Mouse (Mus musculus) limb, embryonic 11.5 days (tissue): Measurements from ENCODE around the gene Fign. TPM values are rescaled to one million over a fixed set of nuclear protein-coding genes. Genes with fewer than 3 reads are reported as not detected.

Experiments used
- ATAC-seq: fragments of 200-750 bp; cut with Nextera tagmentation; 2 replicates; pipeline ENCODE4 v1.8.0; 2017; ENCODE audit warnings: low read depth; ENCODE audit not compliant: insufficient number of reproducible peaks, low FRiP score, low TSS enrichment
- DNase-seq: peaks from one replicate; pipeline ENCODE4 v3.0.0-alpha.2; 2015; ENCODE audit warnings: low spot score
- H3K27ac ChIP-seq: fragments of 300-500 bp; sonication (generic); replicated peaks from 2 replicates; pipeline ENCODE4 v1.5.1; 2014; ENCODE audit warnings: low read depth, mild to moderate bottlenecking, low read length
- H3K27me3 ChIP-seq: fragments of 300-500 bp; sonication (generic); 2 replicates; pipeline ENCODE4 v1.6.1; 2014; ENCODE audit warnings: mild to moderate bottlenecking, low read length, mixed read lengths; ENCODE audit not compliant: control insufficient read depth, insufficient read depth
- H3K36me3 ChIP-seq: fragments of 300-500 bp; sonication (generic); 2 replicates; pipeline ENCODE4 v1.6.1; 2014; ENCODE audit warnings: mild to moderate bottlenecking, low read length, moderate library complexity, mixed read lengths; ENCODE audit not compliant: control insufficient read depth, insufficient read depth
- H3K4me1 ChIP-seq: fragments of 300-500 bp; sonication (generic); 2 replicates; pipeline ENCODE4 v1.6.1; 2014; ENCODE audit warnings: low read length, mixed read lengths; ENCODE audit not compliant: control insufficient read depth, insufficient read depth
- H3K4me2 ChIP-seq: fragments of 300-500 bp; sonication (generic); 2 replicates; pipeline ENCODE4 v1.6.1; 2014; ENCODE audit warnings: low read depth, mild to moderate bottlenecking, moderate library complexity; ENCODE audit not compliant: severe bottlenecking
- H3K4me3 ChIP-seq: fragments of 300-500 bp; sonication (generic); 2 replicates; pipeline ENCODE4 v1.5.1; 2014; ENCODE audit warnings: low read depth, low read length
- H3K9ac ChIP-seq: fragments of 300-500 bp; sonication (generic); 2 replicates; pipeline ENCODE4 v1.6.1; 2014; ENCODE audit warnings: mild to moderate bottlenecking, low read length
- H3K9me3 ChIP-seq: fragments of 300-500 bp; sonication (generic); 2 replicates; pipeline ENCODE4 v1.6.1; 2016; ENCODE audit warnings: low read length; ENCODE audit not compliant: control insufficient read depth
- WGBS: fragments of 180-500 bp; shearing (Covaris S2); extraction: QIAGEN DNeasy Blood & Tissue Kit; methylation state at CpG from one replicate; pipeline ENCODE4 v1.1.7; 2014; 5-methylcytosine and 5-hydroxymethylcytosine counted together
- polyA plus RNA-seq: library from polyadenylated mRNA; unstranded; fragments of >200 nt; fragmentation: Nextera tagmentation; extraction: Ambion mirVana; gene quantifications from 2 replicates; pipeline ENCODE4 v1.2.1, GENCODE M21; 2014

Fign gene
- 13.4 and 14.8 TPM in 2 replicates for polyA plus RNA-seq

- WGBS, result under 1% methylated on average over 56 of the region's 85 CpGs
- Histone ChIP-seq H3K9ac (peak within 1 kb of the TSS; percentile 93), H3K27ac (peak within 1 kb of the TSS; percentile 99), H3K4me3 (peak within 1 kb of the TSS; percentile 76), H3K4me1 (no peaks in the 10 kb centered on the region; the same call in 1 of the 2 replicates), H3K27me3 (no peaks in the 10 kb centered on the region), H3K4me2 (peak within 1 kb of the TSS; percentile 73), H3K36me3 (no peaks in the 10 kb centered on the region), H3K9me3 (no peaks in the 10 kb centered on the region)
- DNase-seq, result peak; percentile 88
- ATAC-seq, result peak; percentile 90
These were observed at the start of gene Fign for GRCm38 (mm10) chr2:64097937-64098617. Fign (minus strand) TSS chr2:64098038.

GRCm38 (mm10) chr2:64133597-64133996 is 35.8 kb upstream of the Fign start:
- ATAC-seq, result no peak

GRCm38 (mm10) chr2:64120495-64120894 is 22.7 kb upstream of the Fign start:
- DNase-seq (no peak), ATAC-seq (no peak)
- H3K4me3 ChIP-seq, result no peak overlapping the region
- no peak overlapping the region for H3K9ac ChIP-seq
- no peaks in the 10 kb centered on the region for H3K36me3 ChIP-seq
- no peaks in the 10 kb centered on the region for H3K4me1 ChIP-seq
- H3K27ac ChIP-seq, result no peak overlapping the region
- 89% methylated on average over 5 of the region's 5 CpGs for WGBS
- H3K27me3 ChIP-seq, result no peaks in the 10 kb centered on the region
- H3K9me3 ChIP-seq, result no peaks in the 10 kb centered on the region
- H3K4me2 ChIP-seq, result no peak overlapping the region

More at GRCm38 (mm10) chr2:64133597-64133996, 35.8 kb upstream of the Fign start:
- WGBS, result 78% methylated on average over 4 of the region's 4 CpGs
- Histone ChIP-seq H3K4me1 (no peaks in the 10 kb centered on the region), H3K9me3 (no peaks in the 10 kb centered on the region), H3K9ac (no peak overlapping the region), H3K36me3 (no peaks in the 10 kb centered on the region), H3K4me2 (no peak overlapping the region), H3K4me3 (no peak overlapping the region), H3K27me3 (no peaks in the 10 kb centered on the region), H3K27ac (no peak overlapping the region)
- no peak for DNase-seq

GRCm38 (mm10) chr2:64116613-64117012 is 18.8 kb upstream of the Fign start:
- DNase-seq (no peak), ATAC-seq (no peak)
- WGBS, result 70% methylated on average over 7 of the region's 7 CpGs
- Histone ChIP-seq H3K9me3 (no peaks in the 10 kb centered on the region), H3K4me1 (no peaks in the 10 kb centered on the region), H3K4me3 (no peak overlapping the region), H3K36me3 (no peaks in the 10 kb centered on the region), H3K27ac (no peak overlapping the region), H3K9ac (no peak overlapping the region), H3K4me2 (no peak overlapping the region), H3K27me3 (no peaks in the 10 kb centered on the region)

- H3K36me3 ChIP-seq, result no peaks in the 10 kb centered on the region
- no peaks in the 10 kb centered on the region for H3K9me3 ChIP-seq
- H3K27ac ChIP-seq, result no peak overlapping the region
- H3K27me3 ChIP-seq, result no peaks in the 10 kb centered on the region
- no peak for DNase-seq
- H3K9ac ChIP-seq, result no peak overlapping the region
- H3K4me1 ChIP-seq, result no peaks in the 10 kb centered on the region
- WGBS, result 93% methylated on average over 3 of the region's 3 CpGs
- ATAC-seq, result no peak
- H3K4me3 ChIP-seq, result no peak overlapping the region
- no peak overlapping the region for H3K4me2 ChIP-seq
These were observed 13.3 kb upstream of the Fign start for GRCm38 (mm10) chr2:64111133-64111532.

GRCm38 (mm10) chr2:64109860-64110259 is 12.0 kb upstream of the Fign start:
- no peak for ATAC-seq
- WGBS, result 88% methylated on average over 4 of the region's 4 CpGs

GRCm38 (mm10) chr2:64108040-64108439 is 10.2 kb upstream of the Fign start:
- Histone ChIP-seq H3K4me2 (no peak overlapping the region), H3K9ac (no peak overlapping the region), H3K27ac (no peak overlapping the region), H3K36me3 (no peaks in the 10 kb centered on the region), H3K9me3 (no peaks in the 10 kb centered on the region), H3K4me1 (no peaks in the 10 kb centered on the region), H3K27me3 (no peaks in the 10 kb centered on the region), H3K4me3 (no peak overlapping the region)
- ATAC-seq (no peak), DNase-seq (no peak)
- 79% methylated on average over 8 of the region's 8 CpGs for WGBS

More at GRCm38 (mm10) chr2:64109860-64110259, 12.0 kb upstream of the Fign start:
- H3K36me3 ChIP-seq, result no peaks in the 10 kb centered on the region
- no peak overlapping the region for H3K4me3 ChIP-seq
- H3K9me3 ChIP-seq, result no peaks in the 10 kb centered on the region
- H3K27ac ChIP-seq, result no peak overlapping the region
- no peak overlapping the region for H3K9ac ChIP-seq
- H3K4me1 ChIP-seq, result no peaks in the 10 kb centered on the region
- no peak overlapping the region for H3K4me2 ChIP-seq
- DNase-seq, result no peak
- H3K27me3 ChIP-seq, result no peaks in the 10 kb centered on the region

- 2% methylated on average over 21 of the region's 21 CpGs for WGBS
- no peaks in the 10 kb centered on the region for H3K27me3 ChIP-seq
- peak overlapping the region; percentile 99 for H3K27ac ChIP-seq
- ATAC-seq, result peak; percentile 87
- H3K9ac ChIP-seq, result peak overlapping the region; percentile 93
- H3K4me1 ChIP-seq, result no peaks in the 10 kb centered on the region; the same call in 1 of the 2 replicates
- H3K4me2 ChIP-seq, result peak overlapping the region; percentile 73
- peak; percentile 82 for DNase-seq
- no peaks in the 10 kb centered on the region for H3K9me3 ChIP-seq
- no peaks in the 10 kb centered on the region for H3K36me3 ChIP-seq
- peak overlapping the region; percentile 76 for H3K4me3 ChIP-seq
These were observed 931 bp upstream of the Fign start for GRCm38 (mm10) chr2:64098618-64099320.
